Mouse (Mus musculus): ENCODE data around the gene Aarsd1. TPM values are rescaled to one million over a fixed set of nuclear protein-coding genes. Genes with fewer than 3 reads are reported as not detected.
"Not testable (repeated sequence)": the region's sequence is repeated elsewhere in the genome, so short reads cannot be mapped to it uniquely, and the experiment has no call there.

Aarsd1 gene
- polyA plus RNA-seq (2012; rRNA removed) = 20.5 and 20.9 TPM in 2 replicates

DNA sequence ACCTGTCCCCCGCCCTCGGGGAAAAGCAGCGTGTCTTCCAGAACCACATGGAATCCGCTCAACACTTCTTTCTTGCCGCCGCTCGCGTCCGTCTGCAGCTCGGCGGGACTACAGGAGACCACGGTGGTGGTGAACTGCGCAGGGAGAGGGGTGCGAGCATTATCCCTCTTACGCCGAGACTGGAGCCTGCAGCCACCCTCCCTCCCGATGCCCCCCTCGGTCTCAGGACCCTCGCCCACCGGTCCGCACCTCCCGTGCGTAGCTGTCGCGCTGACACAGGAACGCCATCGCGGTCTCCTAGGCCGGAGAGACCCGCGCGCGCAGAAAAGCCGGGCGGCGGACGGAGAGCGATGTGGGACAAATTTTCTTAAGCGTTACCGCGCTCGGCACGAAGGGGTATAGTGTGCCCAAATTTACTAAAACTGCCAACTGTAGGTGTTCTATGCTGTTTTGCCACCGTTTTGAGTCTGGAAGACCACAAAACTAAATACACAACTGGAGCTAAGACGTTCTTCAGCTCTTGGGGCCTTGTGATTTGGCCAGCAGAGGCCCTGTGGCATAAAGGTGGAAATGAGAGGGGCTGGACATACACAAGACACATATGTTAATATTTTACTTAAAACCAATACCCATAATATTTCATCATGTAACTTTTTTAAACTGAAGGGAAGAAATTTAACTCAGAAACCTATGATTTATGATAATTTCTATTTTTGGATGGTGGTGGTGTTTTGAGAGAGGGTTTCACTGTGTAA lies at the start of gene Aarsd1:
TSS of gene Aarsd1 (minus strand) at position 515 of the 755 bp plus-strand sequence.
- WGBS = under 1% methylated on average over 45 of the region's 45 CpGs
- H3K4me3 ChIP-seq (replicated peaks; ENCODE audit: extremely low read depth, low read depth, low read length) = peak within 1 kb of the TSS; percentile 69
- peaks cover 6% of the 10 kb centered on the region; the same call in 1 of the 2 replicates for H3K4me1 ChIP-seq (ENCODE audit: control insufficient read depth, insufficient read depth, low read length)
- TF ChIP-seq CTCF (IDR thresholded peaks at IDR 0.05; ENCODE audit: insufficient read depth, low read length) (no peak), POLR2A (IDR thresholded peaks at IDR 0.05; ENCODE audit: borderline replicate concordance, extremely low read depth, low read depth, low read length) (0 out of 2 replicates have a peak, but pooled peaks have one; percentile 58)
- peak; percentile 89 for DNase-seq

DNA sequence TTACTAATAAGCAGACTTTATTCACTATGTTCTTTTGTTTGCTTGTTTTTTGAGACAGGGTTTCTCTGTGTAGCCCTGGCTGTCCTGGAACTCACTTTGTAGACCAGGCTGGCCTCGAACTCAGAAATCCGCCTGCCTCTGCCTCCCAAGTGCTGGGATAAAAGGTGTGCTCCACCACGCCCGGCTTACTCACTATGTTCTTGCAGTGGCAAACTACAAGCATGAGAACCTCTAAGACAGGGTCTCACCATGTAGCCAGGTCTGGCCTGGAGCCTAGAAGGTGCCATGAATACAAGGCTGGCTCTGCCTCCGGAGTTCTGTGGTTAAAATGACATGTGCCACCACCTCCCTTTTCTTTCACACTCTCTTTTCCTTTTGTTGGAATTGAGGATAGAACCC lies 49.1 kb upstream of the Aarsd1 start:
- H3K4me3 ChIP-seq (replicated peaks; ENCODE audit: extremely low read depth, low read depth, low read length); H3K4me1 ChIP-seq (ENCODE audit: control insufficient read depth, insufficient read depth, low read length); DNase-seq: not testable (repeated sequence)
- WGBS = 52% methylated on average over 5 of the region's 5 CpGs

DNA sequence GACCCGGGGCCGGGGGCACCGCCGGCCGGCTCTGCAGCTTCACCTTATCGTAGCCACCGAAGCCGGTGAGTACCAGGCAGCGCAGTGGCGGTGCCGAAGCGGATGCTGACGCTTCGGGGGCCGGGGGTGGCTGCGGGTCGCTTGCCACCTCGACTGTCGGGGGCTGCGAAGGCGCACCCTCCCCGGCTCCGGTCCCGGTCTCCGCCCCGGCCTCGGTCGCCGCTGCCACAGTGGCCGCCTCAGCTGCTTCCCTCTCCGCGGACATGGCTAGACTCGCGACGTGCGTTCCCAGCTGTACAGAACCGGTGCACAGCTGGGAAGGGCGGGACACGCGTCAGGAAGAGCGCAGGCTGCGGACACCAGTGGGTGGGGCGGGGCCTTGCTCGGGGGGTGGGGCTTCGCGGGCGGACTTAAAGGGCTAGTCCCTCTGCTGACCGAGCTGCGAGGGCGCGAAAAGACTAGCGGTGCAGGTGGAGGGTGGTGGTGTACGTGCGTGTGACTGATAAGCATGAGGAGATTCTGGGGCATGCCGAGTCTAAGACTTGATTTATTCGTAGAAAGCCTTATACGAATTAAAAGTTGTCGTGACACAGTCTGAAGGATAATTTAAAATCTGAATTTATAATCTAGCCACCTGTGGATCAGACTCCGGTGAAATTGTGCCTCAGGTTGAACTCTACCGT lies 48.6 kb upstream of the Aarsd1 start, which contains the start of gene Vat1:
TSS of gene Vat1 (minus strand) at position 362 of the 683 bp plus-strand sequence.
- Histone ChIP-seq H3K4me1 (ENCODE audit: control insufficient read depth, insufficient read depth, low read length) (peaks cover 6% of the 10 kb centered on the region), H3K4me3 (replicated peaks; ENCODE audit: extremely low read depth, low read depth, low read length) (peak within 1 kb of the TSS; percentile 96)
- TF ChIP-seq CTCF (IDR thresholded peaks at IDR 0.05; ENCODE audit: insufficient read depth, low read length) (no peak), POLR2A (IDR thresholded peaks at IDR 0.05; ENCODE audit: borderline replicate concordance, extremely low read depth, low read depth, low read length) (peak; percentile 89; the same call in 1 of the 2 replicates)
- under 1% methylated on average over 60 of the region's 60 CpGs for WGBS
- peak; percentile 74 for DNase-seq

DNA sequence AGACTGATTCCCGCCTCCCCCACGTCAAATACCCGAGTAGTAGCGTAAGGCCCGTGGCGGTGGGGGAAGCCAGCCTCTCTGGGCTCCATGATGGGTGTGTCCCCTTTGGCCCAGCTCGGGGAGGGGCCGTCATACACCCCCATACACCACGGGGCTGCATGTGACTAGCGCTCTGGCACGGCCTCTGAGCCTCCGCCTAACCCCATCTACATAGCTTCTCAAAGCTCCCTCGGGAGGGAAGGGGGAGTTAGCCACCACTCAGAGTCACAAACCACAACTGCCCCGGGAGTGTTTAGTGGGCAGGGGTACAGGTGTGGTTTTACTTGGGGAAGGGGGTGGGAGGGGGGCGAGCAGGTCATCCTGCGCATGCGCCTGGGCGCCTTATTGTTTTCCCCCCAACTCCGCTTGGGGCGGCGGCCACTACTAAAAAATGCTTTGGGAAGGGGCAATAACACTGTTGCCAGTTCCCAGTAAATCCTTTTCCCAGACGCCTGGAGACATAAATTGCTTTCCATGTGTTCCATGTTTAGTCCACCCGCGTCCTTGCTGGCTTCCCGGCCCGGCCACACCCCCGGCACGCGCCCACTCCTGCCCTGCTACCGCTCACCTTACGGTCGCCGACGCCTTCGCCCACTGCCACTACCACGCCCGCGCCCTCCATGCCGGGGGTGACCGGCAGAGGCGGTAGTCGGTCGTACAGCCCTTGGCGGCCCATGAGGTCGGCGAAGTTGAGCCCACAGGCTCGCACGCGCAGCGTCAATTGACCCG lies 47.9 kb upstream of the Aarsd1 start:
- TF ChIP-seq POLR2A (IDR thresholded peaks at IDR 0.05; ENCODE audit: borderline replicate concordance, extremely low read depth, low read depth, low read length) = no peak
- TF ChIP-seq CTCF (IDR thresholded peaks at IDR 0.05; ENCODE audit: insufficient read depth, low read length) = no peak
- H3K4me1 ChIP-seq (ENCODE audit: control insufficient read depth, insufficient read depth, low read length) = peaks cover 6% of the 10 kb centered on the region
- under 1% methylated on average over 51 of the region's 51 CpGs for WGBS
- DNase-seq = peak; percentile 70
- peak overlapping the region; percentile 96 for H3K4me3 ChIP-seq (replicated peaks; ENCODE audit: extremely low read depth, low read depth, low read length)

DNA sequence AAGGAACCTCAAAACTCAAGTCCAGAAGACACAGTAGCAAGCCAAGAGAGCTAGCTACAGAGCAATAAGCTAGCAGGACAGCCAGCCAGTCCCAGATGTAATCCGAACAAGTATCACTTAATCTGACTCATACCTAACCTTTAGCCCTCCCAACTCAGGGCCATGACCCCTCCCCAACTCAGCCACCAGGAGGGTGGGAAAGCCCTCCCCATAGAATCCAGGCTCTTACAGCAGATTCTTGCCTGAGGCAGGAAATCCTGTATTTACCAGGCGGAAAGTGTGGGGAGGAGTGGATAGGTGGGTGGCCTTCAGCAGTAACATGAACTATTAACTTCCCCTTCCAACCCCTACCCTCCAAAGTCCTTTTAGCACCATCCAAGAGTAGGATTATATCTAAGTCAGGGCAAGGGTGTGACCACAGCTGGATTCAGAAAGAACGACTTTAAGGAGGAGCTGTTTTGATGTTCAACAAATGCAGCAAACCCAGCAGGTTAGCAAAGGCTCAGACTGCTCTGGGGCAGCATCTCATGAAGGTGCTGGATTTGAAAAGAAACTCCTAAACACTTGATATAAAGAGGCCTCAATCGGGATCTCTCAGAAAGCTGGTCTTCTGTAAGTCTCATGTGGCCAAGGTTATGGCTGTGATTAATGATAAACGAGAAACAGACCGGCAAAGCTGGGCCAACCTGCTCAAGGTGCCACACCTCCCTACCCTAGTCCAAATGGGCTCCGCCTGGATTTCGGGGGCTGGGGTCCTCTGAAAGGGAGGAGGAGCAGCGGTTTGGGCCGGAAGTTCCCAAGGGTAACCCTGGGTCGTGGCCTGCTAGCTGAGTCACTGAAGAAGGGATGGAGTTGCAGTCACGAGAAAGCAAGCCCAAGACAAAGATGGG lies 47.0 kb upstream of the Aarsd1 start, which contains the start of gene Rnd2:
TSS of gene Rnd2 (plus strand) at position 789 of the 890 bp plus-strand sequence.
- H3K4me3 ChIP-seq (replicated peaks; ENCODE audit: extremely low read depth, low read depth, low read length) = peak within 1 kb of the TSS; percentile 96
- peak; percentile 39 for DNase-seq
- no peak for TF ChIP-seq CTCF (IDR thresholded peaks at IDR 0.05; ENCODE audit: insufficient read depth, low read length)
- no peak for TF ChIP-seq POLR2A (IDR thresholded peaks at IDR 0.05; ENCODE audit: borderline replicate concordance, extremely low read depth, low read depth, low read length)
- WGBS = 8% methylated on average over 12 of the region's 12 CpGs
- peaks cover 15% of the 10 kb centered on the region for H3K4me1 ChIP-seq (ENCODE audit: control insufficient read depth, insufficient read depth, low read length)

DNA sequence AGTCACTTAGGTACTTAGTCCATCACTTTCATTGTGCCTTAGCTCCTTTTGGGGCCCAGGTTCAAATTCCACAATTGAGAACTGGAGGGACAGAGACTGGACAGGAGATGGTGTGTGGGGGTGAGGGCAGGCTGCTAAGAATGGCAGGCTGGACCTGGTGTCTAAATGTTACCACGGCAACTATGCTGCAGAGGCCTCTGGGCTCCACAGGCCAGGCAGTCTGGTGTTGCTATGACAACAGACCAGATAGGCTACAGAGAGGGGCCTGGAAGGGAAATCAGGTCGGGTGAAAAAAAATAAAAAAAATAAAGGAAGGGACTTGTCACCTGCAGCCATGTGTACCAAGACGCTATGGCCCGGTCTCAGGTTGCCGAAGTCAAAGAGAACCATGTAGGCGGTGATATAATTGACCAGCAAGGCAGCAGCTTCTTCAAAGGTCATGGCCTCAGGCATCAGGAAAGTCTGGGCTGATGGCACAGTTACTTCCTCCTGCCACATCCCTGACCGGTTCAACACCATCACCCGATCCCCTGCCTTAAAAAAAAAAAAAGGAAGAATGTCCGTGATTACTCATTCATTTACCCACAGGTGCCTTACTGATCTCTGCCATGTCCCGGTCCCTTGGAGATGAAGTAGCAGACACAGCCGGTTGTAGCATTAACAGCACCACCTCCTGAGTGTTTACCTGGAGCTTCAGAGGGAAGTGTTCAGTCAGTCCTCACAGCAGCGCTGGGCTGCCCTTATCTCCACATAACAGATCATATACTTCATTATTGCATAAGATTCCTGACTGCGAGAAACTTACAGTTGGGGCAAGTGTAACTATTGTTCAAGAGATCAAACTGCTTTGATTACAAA lies 45.4 kb upstream of the Aarsd1 start:
- H3K4me3 ChIP-seq (replicated peaks; ENCODE audit: extremely low read depth, low read depth, low read length) = no peak overlapping the region
- TF ChIP-seq POLR2A (IDR thresholded peaks at IDR 0.05; ENCODE audit: borderline replicate concordance, extremely low read depth, low read depth, low read length) (no peak), CTCF (IDR thresholded peaks at IDR 0.05; ENCODE audit: insufficient read depth, low read length) (no peak)
- peaks cover 17% of the 10 kb centered on the region for H3K4me1 ChIP-seq (ENCODE audit: control insufficient read depth, insufficient read depth, low read length)
- no peak for DNase-seq
- 22% methylated on average over 13 of the region's 13 CpGs for WGBS

DNA sequence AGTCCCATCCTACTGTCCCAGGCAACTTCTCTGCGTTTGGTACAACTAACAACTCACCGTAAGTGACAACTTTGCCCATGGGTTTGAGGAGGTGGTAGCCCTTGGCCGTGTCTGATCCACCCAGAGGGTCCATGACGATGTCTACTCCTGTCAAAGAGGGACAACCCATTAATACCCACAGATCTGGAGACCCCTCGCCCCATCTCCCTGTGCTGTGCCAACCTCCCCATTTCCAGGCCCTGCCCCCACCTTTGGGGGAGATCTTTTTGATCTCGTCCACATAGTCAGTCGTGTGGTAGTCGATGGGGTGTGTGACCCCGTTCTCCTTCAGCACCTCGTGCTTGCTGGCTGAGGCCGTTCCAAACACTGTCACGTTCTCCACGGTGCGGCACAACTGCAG lies 44.7 kb upstream of the Aarsd1 start:
- H3K4me1 ChIP-seq (ENCODE audit: control insufficient read depth, insufficient read depth, low read length) = peaks cover 15% of the 10 kb centered on the region
- 90% methylated on average over 14 of the region's 14 CpGs for WGBS
- DNase-seq = no peak
- TF ChIP-seq CTCF (IDR thresholded peaks at IDR 0.05; ENCODE audit: insufficient read depth, low read length) (no peak), POLR2A (IDR thresholded peaks at IDR 0.05; ENCODE audit: borderline replicate concordance, extremely low read depth, low read depth, low read length) (no peak)
- H3K4me3 ChIP-seq (replicated peaks; ENCODE audit: extremely low read depth, low read depth, low read length) = no peak overlapping the region

DNA sequence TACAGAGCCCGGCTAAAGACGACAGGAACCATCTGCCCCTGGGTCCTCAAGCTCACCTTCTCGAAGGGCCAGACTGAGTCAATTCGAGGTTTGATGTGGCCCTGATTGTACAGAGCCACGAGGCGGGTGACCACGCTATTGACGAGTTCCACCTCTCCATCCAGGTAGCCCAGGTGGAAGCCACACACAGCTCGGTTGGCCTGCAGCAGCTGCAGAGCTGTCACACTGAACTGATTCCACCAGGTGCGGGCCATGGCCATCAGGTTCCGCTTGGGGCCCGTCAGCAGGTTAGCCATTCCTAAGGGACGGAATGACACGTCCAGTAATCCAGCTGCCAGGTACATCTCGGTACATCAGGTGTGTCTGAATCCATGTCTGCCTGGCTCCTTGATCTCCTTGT lies 42.9 kb upstream of the Aarsd1 start:
- Histone ChIP-seq H3K4me3 (replicated peaks; ENCODE audit: extremely low read depth, low read depth, low read length) (no peak overlapping the region), H3K4me1 (ENCODE audit: control insufficient read depth, insufficient read depth, low read length) (peaks cover 15% of the 10 kb centered on the region; the same call in 1 of the 2 replicates)
- WGBS = 81% methylated on average over 15 of the region's 15 CpGs
- DNase-seq = no peak
- TF ChIP-seq CTCF (IDR thresholded peaks at IDR 0.05; ENCODE audit: insufficient read depth, low read length) (no peak), POLR2A (IDR thresholded peaks at IDR 0.05; ENCODE audit: borderline replicate concordance, extremely low read depth, low read depth, low read length) (no peak)
